Mouse (Mus musculus) left cerebral cortex, postnatal 4 days (tissue): ENCODE results near the gene Map2k1. TPM values are rescaled to one million over a fixed set of nuclear protein-coding genes. Genes with fewer than 3 reads are reported as not detected.
"Not testable (repeated sequence)": the region's sequence is repeated elsewhere in the genome, so short reads cannot be mapped to it uniquely, and the experiment has no call there.

Experiments used
- DNase-seq: peaks from one replicate; pipeline ENCODE4 v3.0.0-alpha.2; 2022
- intact Hi-C: fragments of 180-260 bp; cut with DNase I; formaldehyde crosslinking; loops from one replicate; pipeline ENCODE4 v1.15.1; 2025
- total RNA-seq, 2 experiments: library from RNA; stranded (reverse); gene quantifications; 2 replicates each; pipeline ENCODE4 v1.2.3; 2021

Gene Map2k1
- total RNA-seq: 10 to 100 TPM; 65.3 to 70.6 TPM

- DNase-seq: peak; percentile 100
- intact Hi-C loops: loop anchor here (5.0 to 10.0 kb wide), 2 partner anchors 48 to 76 kb away; partner anchors contain the start of gene Snapc5
Measured at GRCm38 (mm10) chr9:64253021-64253904, at the start of gene Map2k1. Gene Map2k1 (minus strand): TSS chr9:64253631.

- DNase-seq, intact Hi-C loops: not testable (repeated sequence)
Measured at GRCm38 (mm10) chr9:64303086-64303485, 49.7 kb upstream of the Map2k1 start.

- DNase-seq: no peak
- intact Hi-C loops: no loop called here
Measured at GRCm38 (mm10) chr9:64282404-64282987, 29.1 kb upstream of the Map2k1 start.

- intact Hi-C loops: no loop called here
- no peak for DNase-seq
Measured at GRCm38 (mm10) chr9:64281781-64282178, 28.3 kb upstream of the Map2k1 start.

- intact Hi-C loops: no loop called here
- peak; percentile 95 for DNase-seq
Measured at GRCm38 (mm10) chr9:64281105-64281780, 27.8 kb upstream of the Map2k1 start, which contains the start of gene Tipin. Gene Tipin (plus strand): TSS chr9:64281581.

- intact Hi-C loops: no loop called here
- DNase-seq: no peak
Measured at GRCm38 (mm10) chr9:64278665-64279310, 25.4 kb upstream of the Map2k1 start.

GRCm38 (mm10) chr9:64277706-64278105, 24.3 kb upstream of the Map2k1 start:
- DNase-seq: peak; percentile 74
- intact Hi-C loops: no loop called here

- intact Hi-C loops: no loop called here
- no peak for DNase-seq
Measured at GRCm38 (mm10) chr9:64274919-64275318, 21.5 kb upstream of the Map2k1 start.

GRCm38 (mm10) chr9:64274291-64274690, 20.9 kb upstream of the Map2k1 start:
- intact Hi-C loops: no loop called here
- no peak for DNase-seq

GRCm38 (mm10) chr9:64273757-64274156, 20.3 kb upstream of the Map2k1 start:
- no peak for DNase-seq
- intact Hi-C loops: no loop called here

- intact Hi-C loops: no loop called here
- DNase-seq: peak; percentile 35
Measured at GRCm38 (mm10) chr9:64272611-64273010, 19.2 kb upstream of the Map2k1 start.

- intact Hi-C loops: no loop called here
- DNase-seq: no peak
Measured at GRCm38 (mm10) chr9:64271249-64271648, 17.8 kb upstream of the Map2k1 start.

GRCm38 (mm10) chr9:64268836-64269235, 15.4 kb upstream of the Map2k1 start:
- DNase-seq, intact Hi-C loops: not testable (repeated sequence)

- no peak for DNase-seq
- intact Hi-C loops: no loop called here
Measured at GRCm38 (mm10) chr9:64268196-64268595, 14.8 kb upstream of the Map2k1 start.

- intact Hi-C loops: no loop called here
- DNase-seq: no peak
Measured at GRCm38 (mm10) chr9:64267231-64267630, 13.8 kb upstream of the Map2k1 start.

- intact Hi-C loops: no loop called here
- no peak for DNase-seq
Measured at GRCm38 (mm10) chr9:64264813-64265212, 11.4 kb upstream of the Map2k1 start.

GRCm38 (mm10) chr9:64261023-64261422, 7.6 kb upstream of the Map2k1 start:
- intact Hi-C loops: no loop called here
- DNase-seq: no peak

- intact Hi-C loops: loop anchor here (10.0 kb wide), 1 partner anchor 55 kb away; no protein-coding TSS in a partner anchor
- no peak for DNase-seq
Measured at GRCm38 (mm10) chr9:64259906-64260305, 6.5 kb upstream of the Map2k1 start.

GRCm38 (mm10) chr9:64256204-64256603, 2.8 kb upstream of the Map2k1 start:
- DNase-seq: no peak
- intact Hi-C loops: loop anchor here (10.0 kb wide), 1 partner anchor 51 kb away; no protein-coding TSS in a partner anchor

GRCm38 (mm10) chr9:64255422-64255821, 2.0 kb upstream of the Map2k1 start:
- intact Hi-C loops: loop anchor here (10.0 kb wide), 1 partner anchor 51 kb away; no protein-coding TSS in a partner anchor
- no peak for DNase-seq
